Mouse (Mus musculus) embryo, embryonic 11 days (tissue): ENCODE data around the gene Cd320.
"Not testable (repeated sequence)": the region's sequence is repeated elsewhere in the genome, so short reads cannot be mapped to it uniquely, and the experiment has no call there.

Experiments
- DNase-seq: peaks from one replicate; pipeline ENCODE4 v3.0.0-alpha.2; 2015

The Cd320 gene

GRCm38 (mm10) chr17:33842966-33843795 is at the start of gene Cd320:
Cd320 (plus strand) TSS chr17:33843091.
- DNase-seq: peak; percentile 95

- DNase-seq: no peak
These were observed 44.6 kb upstream of the Cd320 start for GRCm38 (mm10) chr17:33798306-33798705.

- DNase-seq: no peak
These were observed 43.6 kb upstream of the Cd320 start for GRCm38 (mm10) chr17:33799277-33799676.

- DNase-seq: peak; percentile 67
These were observed 40.7 kb upstream of the Cd320 start for GRCm38 (mm10) chr17:33802221-33802620.

- no peak for DNase-seq
These were observed 38.7 kb upstream of the Cd320 start for GRCm38 (mm10) chr17:33804205-33804604.

- no peak for DNase-seq
These were observed 38.1 kb upstream of the Cd320 start for GRCm38 (mm10) chr17:33804745-33805144.

GRCm38 (mm10) chr17:33807181-33807888 is 35.6 kb upstream of the Cd320 start:
- DNase-seq: no peak

GRCm38 (mm10) chr17:33808192-33808591 is 34.7 kb upstream of the Cd320 start:
- DNase-seq: no peak

GRCm38 (mm10) chr17:33810334-33811141 is 32.4 kb upstream of the Cd320 start, which contains the start of gene Kank3:
Kank3 (plus strand) TSS chr17:33810519.
- peak; percentile 95 for DNase-seq

- DNase-seq: no peak
These were observed 31.8 kb upstream of the Cd320 start for GRCm38 (mm10) chr17:33811142-33811516.

- no peak for DNase-seq
These were observed 30.4 kb upstream of the Cd320 start for GRCm38 (mm10) chr17:33812475-33812874.

- DNase-seq: no peak
These were observed 29.9 kb upstream of the Cd320 start for GRCm38 (mm10) chr17:33812990-33813389.

- DNase-seq: no peak
These were observed 27.5 kb upstream of the Cd320 start for GRCm38 (mm10) chr17:33815399-33815798.

GRCm38 (mm10) chr17:33816612-33817011 is 26.3 kb upstream of the Cd320 start:
- DNase-seq: no peak

- peak; percentile 99 for DNase-seq
These were observed 25.5 kb upstream of the Cd320 start for GRCm38 (mm10) chr17:33817184-33817968.

GRCm38 (mm10) chr17:33817969-33818643 is 24.8 kb upstream of the Cd320 start:
- DNase-seq: no peak

GRCm38 (mm10) chr17:33822436-33822959 is 20.4 kb upstream of the Cd320 start:
- no peak for DNase-seq

- not testable (repeated sequence) for DNase-seq
These were observed 19.7 kb upstream of the Cd320 start for GRCm38 (mm10) chr17:33823171-33823570.

GRCm38 (mm10) chr17:33824084-33824996 is 18.6 kb upstream of the Cd320 start, which contains the start of the genes Rps28 and Ndufa7:
Rps28 (minus strand) TSS chr17:33824562.
Ndufa7 (plus strand) TSS chr17:33824572.
- peak; percentile 97 for DNase-seq

GRCm38 (mm10) chr17:33824997-33825330 is 17.9 kb upstream of the Cd320 start:
- not testable (repeated sequence) for DNase-seq
